Mouse (Mus musculus) lung, adult 2 months (tissue): ENCODE data around the gene Sptlc2. TPM values are rescaled to one million over a fixed set of nuclear protein-coding genes. Genes with fewer than 3 reads are reported as not detected.

Source experiments
- DNase-seq: peaks from one replicate; pipeline ENCODE4 v3.0.0; 2022
- H3K4me1 ChIP-seq: fragments of 200-500 bp; 2 replicates; pipeline ENCODE4 v1.6.1; 2011; ENCODE audit warnings: low read length; ENCODE audit not compliant: control insufficient read depth, insufficient read depth
- H3K4me3 ChIP-seq: fragments of 200-500 bp; replicated peaks from 2 replicates; pipeline ENCODE3; 2011; ENCODE audit warnings: low read depth, mild to moderate bottlenecking, control low read depth, low read length; ENCODE audit errors: extremely low read depth
- CTCF ChIP-seq: fragments of 200-500 bp; IDR thresholded peaks from 2 replicates; pipeline ENCODE4 v1.5.1; 2011; ENCODE audit warnings: mild to moderate bottlenecking, low read length, control low read depth; ENCODE audit not compliant: insufficient read depth
- POLR2A ChIP-seq: fragments of 200-500 bp; IDR thresholded peaks from 2 replicates; pipeline ENCODE4 v1.6.1; 2011; ENCODE audit warnings: low read depth, mild to moderate bottlenecking, control low read depth, low read length, borderline replicate concordance; ENCODE audit errors: extremely low read depth
- WGBS: fragments of 180-500 bp; shearing (Covaris S2); methylation state at CpG from one replicate; pipeline ENCODE4 v1.1.7; 2018; 5-methylcytosine and 5-hydroxymethylcytosine counted together
- polyA plus RNA-seq: library from polyadenylated mRNA; depleted of rRNA; stranded (reverse); fragments of >200 nt; gene quantifications from 2 replicates; pipeline ENCODE4 v1.2.3, GENCODE M21; 2012; rRNA removed

The Sptlc2 gene
- polyA plus RNA-seq, result 18.6 and 35.0 TPM in 2 replicates

DNA sequence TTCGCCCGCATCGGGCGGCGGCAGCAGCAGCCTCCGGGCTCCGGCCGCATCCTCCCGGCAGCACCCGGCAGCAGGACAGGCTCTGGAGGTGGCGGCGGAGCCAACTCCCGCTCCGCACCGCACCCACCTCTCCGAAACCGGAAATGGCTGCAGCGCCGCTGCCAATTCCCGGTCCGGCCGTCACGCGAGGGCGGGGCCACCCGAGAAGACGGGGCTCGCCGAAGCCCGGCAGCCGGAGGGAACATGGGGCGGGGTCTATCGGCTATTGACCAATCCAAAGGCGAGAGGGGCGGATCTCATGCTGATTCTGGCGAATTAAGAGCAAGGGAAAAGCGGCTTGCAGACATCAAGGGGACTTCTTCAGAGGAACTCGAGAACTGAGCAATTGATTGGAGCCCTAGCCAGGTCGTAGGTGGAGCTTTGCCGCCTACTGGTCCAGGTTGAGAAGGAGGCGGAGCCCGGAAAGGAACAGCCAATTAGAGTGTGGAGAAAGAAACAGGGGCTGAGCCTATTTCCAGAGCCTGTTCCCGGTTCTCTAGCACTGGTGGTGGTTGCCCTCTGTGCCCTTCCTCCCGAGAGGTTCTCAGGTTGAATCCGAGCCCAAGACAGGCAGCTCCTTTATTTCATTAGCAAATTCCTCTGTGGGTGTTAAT lies at the start of gene Sptlc2:
Gene Sptlc2, minus strand, starts transcription at position 234 of the 653 bp plus-strand sequence.
- TF ChIP-seq CTCF (no peak), POLR2A (peak; percentile 88)
- DNase-seq, result peak; percentile 100
- 0% methylated on average over 45 of the region's 45 CpGs for WGBS
- Histone ChIP-seq H3K4me3 (peak within 1 kb of the TSS; percentile 91), H3K4me1 (peaks cover 7% of the 10 kb centered on the region)

DNA sequence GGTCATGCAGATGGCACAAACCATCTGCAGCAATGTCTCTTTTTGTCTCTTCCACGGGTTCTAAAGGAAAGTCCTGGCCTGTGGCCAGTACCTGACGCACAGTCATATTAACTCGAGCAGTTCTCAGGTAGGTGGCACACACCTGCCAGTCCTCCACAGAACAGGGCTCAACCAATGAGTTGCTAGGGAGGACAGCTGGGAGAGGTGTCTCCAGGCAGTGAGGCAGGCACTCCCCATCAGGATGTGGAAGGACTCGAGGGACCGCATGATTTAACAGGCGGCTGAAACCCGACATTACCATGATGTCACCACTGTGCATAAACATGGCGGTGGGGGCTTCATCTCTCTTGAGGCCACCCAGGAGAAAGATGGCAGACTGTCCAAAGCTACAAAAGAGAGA lies 40.7 kb upstream of the Sptlc2 start:
- TF ChIP-seq POLR2A (no peak), CTCF (no peak)
- Histone ChIP-seq H3K4me3 (no peak overlapping the region), H3K4me1 (no peaks in the 10 kb centered on the region)
- 75% methylated on average over 8 of the region's 8 CpGs for WGBS
- DNase-seq, result no peak

DNA sequence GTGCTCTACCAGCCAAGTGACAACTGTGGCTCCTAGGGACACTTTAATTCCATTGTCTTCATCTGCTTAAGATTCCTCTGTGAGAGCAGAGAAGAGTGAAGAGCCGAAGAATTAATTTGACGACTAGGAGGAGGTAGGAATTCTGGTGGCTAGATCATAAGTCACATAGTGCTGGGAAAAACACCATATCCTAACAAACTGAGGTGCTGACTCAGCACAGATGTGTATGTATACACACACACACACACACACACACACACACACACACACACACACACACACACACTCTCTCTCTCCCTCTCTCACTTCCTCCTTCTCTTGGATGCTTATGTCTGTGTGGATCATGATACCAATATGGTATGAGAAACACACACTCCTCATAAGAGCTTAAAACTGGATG lies 40.1 kb upstream of the Sptlc2 start:
- DNase-seq, result no peak

DNA sequence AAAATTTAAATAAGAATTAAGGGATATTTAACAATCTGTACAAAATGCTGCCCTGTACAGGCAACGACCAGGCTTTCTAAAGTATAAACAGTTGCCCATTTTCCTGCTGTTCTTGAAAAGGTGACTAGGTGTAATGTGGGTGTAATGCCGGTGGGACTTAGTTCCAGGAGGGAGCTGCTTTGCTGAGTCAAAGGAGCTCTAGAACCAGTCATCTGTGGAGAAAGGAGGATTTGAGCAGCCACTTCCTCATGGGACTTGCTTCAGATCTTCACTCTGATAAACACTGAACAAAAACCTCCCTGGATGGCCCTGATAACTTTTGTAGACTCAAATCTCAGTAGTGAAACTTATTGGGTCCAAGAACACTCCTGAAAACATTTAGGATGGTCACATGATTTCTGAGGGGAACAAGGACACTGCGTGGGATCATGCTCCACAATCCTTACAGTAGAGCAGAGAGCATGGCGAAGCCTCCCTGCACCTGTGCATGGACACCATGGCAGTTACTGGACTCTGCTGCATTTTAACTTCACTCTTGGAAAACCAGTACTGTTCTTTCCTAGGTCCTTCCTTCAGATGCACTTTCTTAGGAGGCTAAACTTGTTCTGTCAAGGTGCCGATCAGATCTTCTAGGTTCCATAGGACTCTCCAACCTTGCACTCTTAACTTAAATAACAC lies 38.3 kb upstream of the Sptlc2 start:
- DNase-seq, result no peak
- Histone ChIP-seq H3K4me1 (no peaks in the 10 kb centered on the region), H3K4me3 (no peak overlapping the region)
- 92% methylated on average over 5 of the region's 5 CpGs for WGBS
- TF ChIP-seq POLR2A, result no peak
- TF ChIP-seq CTCF, result no peak

More for the DNA sequence above, 40.1 kb upstream of the Sptlc2 start:
- TF ChIP-seq CTCF (no peak), POLR2A (no peak)
- WGBS, result 88% methylated on average over 2 of the region's 2 CpGs
- Histone ChIP-seq H3K4me1 (no peaks in the 10 kb centered on the region), H3K4me3 (no peak overlapping the region)

GRCm38 (mm10) chr12:87424516-87424915 lies 36.4 kb upstream of the Sptlc2 start:
- H3K4me1 ChIP-seq, result no peaks in the 10 kb centered on the region
- WGBS, result 59% methylated on average over 3 of the region's 3 CpGs
- no peak overlapping the region for H3K4me3 ChIP-seq
- TF ChIP-seq CTCF (no peak), POLR2A (no peak)
- DNase-seq, result no peak

- H3K4me1 ChIP-seq, result no peaks in the 10 kb centered on the region
Measured at GRCm38 (mm10) chr12:87423700-87424099, 35.5 kb upstream of the Sptlc2 start.

DNA sequence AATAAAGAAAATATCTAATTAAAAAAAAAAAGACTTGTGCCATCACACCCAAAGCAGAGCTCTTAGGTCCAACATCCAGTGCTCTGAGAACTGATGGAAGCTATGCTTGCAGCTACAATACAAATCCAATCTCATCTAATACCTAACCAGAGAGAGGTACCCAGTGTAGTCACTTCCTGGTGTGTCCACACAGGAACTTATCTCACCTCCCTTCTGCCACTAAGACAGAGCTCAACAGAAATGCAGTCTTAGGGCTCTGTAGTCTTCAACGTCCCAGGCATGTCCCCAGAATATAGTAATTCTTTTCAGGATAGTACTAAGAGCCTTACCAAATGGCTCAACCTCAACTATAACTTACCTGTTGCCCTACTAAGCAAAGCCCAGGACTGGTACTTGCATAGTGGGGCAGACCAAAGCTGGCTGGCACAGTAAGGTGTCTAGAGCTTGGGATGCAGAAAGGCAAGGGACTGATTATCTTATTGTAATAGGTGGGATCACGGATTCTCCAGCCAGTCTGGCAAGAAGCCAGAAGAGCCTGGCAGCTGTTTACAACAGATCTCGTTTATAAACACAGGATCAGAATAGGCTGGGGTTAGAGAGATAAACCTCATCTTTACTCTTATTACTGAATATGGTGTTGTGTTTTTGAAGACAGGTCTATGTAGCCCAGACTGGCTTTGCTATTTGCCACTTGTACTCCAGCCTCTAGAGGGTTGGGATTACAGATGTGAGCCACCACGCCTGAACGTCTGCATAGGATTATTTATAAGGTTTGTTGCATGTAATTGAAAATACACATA lies 33.8 kb upstream of the Sptlc2 start:
- TF ChIP-seq POLR2A (no peak), CTCF (no peak)
- WGBS, result 49% methylated on average over 5 of the region's 5 CpGs
- DNase-seq, result no peak
- H3K4me1 ChIP-seq, result no peaks in the 10 kb centered on the region
- H3K4me3 ChIP-seq, result no peak overlapping the region

More at GRCm38 (mm10) chr12:87423700-87424099, 35.5 kb upstream of the Sptlc2 start:
- 31% methylated on average over 1 of the region's 1 CpGs for WGBS
- no peak for TF ChIP-seq POLR2A
- TF ChIP-seq CTCF, result no peak
- H3K4me3 ChIP-seq, result no peak overlapping the region
- no peak for DNase-seq

DNA sequence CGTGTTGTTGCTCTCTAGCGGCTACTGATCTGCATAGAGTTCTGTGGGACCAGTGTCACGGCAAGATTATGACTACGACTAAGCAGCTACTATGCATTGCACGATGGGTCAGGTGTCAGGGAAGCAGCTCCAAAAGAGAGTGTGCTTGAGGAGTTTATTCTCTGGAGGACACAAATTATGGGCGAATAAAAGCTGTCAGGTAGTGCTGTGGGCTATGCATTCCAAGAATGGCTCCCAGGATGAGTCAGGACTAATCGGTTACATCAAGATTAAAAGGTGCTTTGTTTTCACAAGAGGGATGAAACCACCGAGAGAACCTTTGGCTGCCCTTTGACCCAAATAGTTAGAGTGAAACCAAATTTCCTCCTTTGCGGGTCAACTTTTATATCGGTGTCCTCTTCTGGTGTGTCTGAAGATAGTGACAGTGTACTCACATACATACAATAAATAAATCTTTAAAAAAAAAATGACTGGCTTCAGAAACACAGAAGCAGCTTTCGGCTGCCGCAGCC lies 31.9 kb upstream of the Sptlc2 start:
- TF ChIP-seq CTCF, result no peak
- TF ChIP-seq POLR2A, result no peak
- no peaks in the 10 kb centered on the region for H3K4me1 ChIP-seq
- DNase-seq, result no peak
- 58% methylated on average over 12 of the region's 12 CpGs for WGBS
- no peak overlapping the region for H3K4me3 ChIP-seq

DNA sequence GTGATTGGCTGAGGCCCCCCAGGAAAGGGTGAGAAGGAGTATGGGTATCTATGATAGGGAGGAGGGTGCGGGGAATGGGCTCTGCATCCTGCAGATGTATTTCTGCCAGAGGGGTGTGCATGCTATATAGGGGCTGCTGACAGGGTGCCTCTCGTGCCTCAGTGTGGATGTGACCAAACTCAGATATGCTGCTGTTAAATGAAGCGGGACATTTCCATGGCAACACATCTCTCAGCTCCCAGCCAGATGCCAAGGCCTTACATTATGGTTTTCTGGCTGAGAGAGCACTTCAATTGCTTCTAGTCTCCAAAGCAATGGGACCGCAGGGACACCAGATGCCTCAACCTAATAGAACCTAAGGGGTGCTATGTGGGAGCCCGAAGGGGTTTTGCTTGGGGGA lies 30.8 kb upstream of the Sptlc2 start:
- 78% methylated on average over 5 of the region's 5 CpGs for WGBS

GRCm38 (mm10) chr12:87416690-87417089 lies 28.5 kb upstream of the Sptlc2 start:
- Histone ChIP-seq H3K4me1 (no peaks in the 10 kb centered on the region), H3K4me3 (no peak overlapping the region)
- 25% methylated on average over 7 of the region's 7 CpGs for WGBS
- DNase-seq, result peak; percentile 46
- TF ChIP-seq POLR2A (no peak), CTCF (peak; percentile 96)

More for the DNA sequence above, 30.8 kb upstream of the Sptlc2 start:
- Histone ChIP-seq H3K4me3 (no peak overlapping the region), H3K4me1 (no peaks in the 10 kb centered on the region)
- TF ChIP-seq CTCF (no peak), POLR2A (no peak)
- DNase-seq, result no peak
